Mouse (Mus musculus): ENCODE data around the gene Kcnd3. TPM values are rescaled to one million over a fixed set of nuclear protein-coding genes. Genes with fewer than 3 reads are reported as not detected.

The Kcnd3 gene
- polyA plus RNA-seq, 1 experiment from 2014 or later = 0.62 TPM

DNA sequence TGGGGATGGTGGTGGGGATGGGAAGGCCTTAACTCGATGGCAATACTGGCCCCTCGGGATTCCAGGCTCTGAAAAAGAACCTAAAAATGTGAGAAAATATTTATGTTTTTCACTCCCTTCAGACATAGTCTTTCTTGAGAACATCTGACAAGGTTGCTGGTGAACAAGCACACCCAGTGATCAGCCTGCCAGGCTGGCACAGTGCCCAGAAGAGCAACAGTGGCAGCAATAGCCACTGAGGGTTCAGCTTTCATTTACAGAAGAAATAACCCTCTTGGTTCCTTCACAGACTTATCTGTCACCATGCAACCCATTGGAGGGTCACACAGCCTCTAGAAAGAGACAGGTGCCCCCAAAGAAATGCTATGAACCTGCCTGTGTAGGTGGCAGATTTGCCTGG lies 39.9 kb upstream of the Kcnd3 start:
- Histone ChIP-seq H3K36me3 (ENCODE audit: control insufficient read depth, insufficient read depth) (no peaks in the 10 kb centered on the region), H3K27ac (ENCODE audit: low read length) (no peak overlapping the region), H3K9ac (ENCODE audit: low read length) (no peak overlapping the region), H3K27me3 (ENCODE audit: control insufficient read depth, insufficient read depth, low read length) (no peaks in the 10 kb centered on the region), H3K4me1 (ENCODE audit: control insufficient read depth, insufficient read depth, low read length) (no peaks in the 10 kb centered on the region), H3K9me3 (replicated peaks; ENCODE audit: control insufficient read depth, low read length) (no peaks in the 10 kb centered on the region), H3K4me2 (ENCODE audit: low read depth, low read length) (no peak overlapping the region), H3K4me3 (ENCODE audit: low read length) (no peak overlapping the region)
- WGBS = 74% methylated on average over 2 of the region's 2 CpGs
- ATAC-seq (replicated peaks; ENCODE audit: extremely low read depth, insufficient read depth, low FRiP score) = no peak

- Histone ChIP-seq H3K36me3 (ENCODE audit: control insufficient read depth, insufficient read depth) (no peaks in the 10 kb centered on the region), H3K27me3 (ENCODE audit: control insufficient read depth, insufficient read depth, low read length) (no peaks in the 10 kb centered on the region), H3K4me3 (ENCODE audit: low read length) (no peak overlapping the region), H3K4me2 (ENCODE audit: low read depth, low read length) (no peak overlapping the region), H3K9me3 (replicated peaks; ENCODE audit: control insufficient read depth, low read length) (no peaks in the 10 kb centered on the region), H3K4me1 (ENCODE audit: control insufficient read depth, insufficient read depth, low read length) (no peaks in the 10 kb centered on the region), H3K27ac (ENCODE audit: low read length) (no peak overlapping the region), H3K9ac (ENCODE audit: low read length) (no peak overlapping the region)
- no peak for ATAC-seq (replicated peaks; ENCODE audit: extremely low read depth, insufficient read depth, low FRiP score)
Observed at GRCm38 (mm10) chr3:105412681-105413080, 39.4 kb upstream of the Kcnd3 start.

DNA sequence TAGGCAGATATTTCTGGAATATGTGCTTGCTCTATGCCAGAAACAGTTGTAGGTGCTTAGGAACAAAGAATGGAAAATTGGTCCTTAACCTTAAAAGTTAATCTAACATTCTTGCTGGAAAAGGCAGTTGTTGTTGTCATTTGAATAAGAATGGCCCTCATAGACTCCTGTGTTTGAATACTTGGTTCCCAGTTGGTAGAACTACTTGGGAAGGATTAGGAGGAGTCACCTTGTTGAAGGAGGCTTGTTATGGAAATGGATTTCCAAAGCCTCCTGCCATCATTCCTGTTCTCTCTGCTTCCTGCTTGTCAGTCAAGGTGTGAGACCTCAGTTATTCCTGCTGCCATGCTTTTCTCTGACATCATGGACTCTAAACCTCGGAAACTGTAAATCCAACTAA lies 33.7 kb upstream of the Kcnd3 start:
- H3K9ac ChIP-seq (ENCODE audit: low read length) = no peak overlapping the region
- no peak overlapping the region for H3K4me2 ChIP-seq (ENCODE audit: low read depth, low read length)
- no peak overlapping the region for H3K4me3 ChIP-seq (ENCODE audit: low read length)
- no peaks in the 10 kb centered on the region for H3K4me1 ChIP-seq (ENCODE audit: control insufficient read depth, insufficient read depth, low read length)
- no peaks in the 10 kb centered on the region for H3K36me3 ChIP-seq (ENCODE audit: control insufficient read depth, insufficient read depth)
- 86% methylated on average over 1 of the region's 1 CpGs for WGBS
- H3K27ac ChIP-seq (ENCODE audit: low read length) = no peak overlapping the region
- ATAC-seq (replicated peaks; ENCODE audit: extremely low read depth, insufficient read depth, low FRiP score) = no peak
- H3K27me3 ChIP-seq (ENCODE audit: control insufficient read depth, insufficient read depth, low read length) = no peaks in the 10 kb centered on the region
- peaks cover 12% of the 10 kb centered on the region for H3K9me3 ChIP-seq (replicated peaks; ENCODE audit: control insufficient read depth, low read length)

DNA sequence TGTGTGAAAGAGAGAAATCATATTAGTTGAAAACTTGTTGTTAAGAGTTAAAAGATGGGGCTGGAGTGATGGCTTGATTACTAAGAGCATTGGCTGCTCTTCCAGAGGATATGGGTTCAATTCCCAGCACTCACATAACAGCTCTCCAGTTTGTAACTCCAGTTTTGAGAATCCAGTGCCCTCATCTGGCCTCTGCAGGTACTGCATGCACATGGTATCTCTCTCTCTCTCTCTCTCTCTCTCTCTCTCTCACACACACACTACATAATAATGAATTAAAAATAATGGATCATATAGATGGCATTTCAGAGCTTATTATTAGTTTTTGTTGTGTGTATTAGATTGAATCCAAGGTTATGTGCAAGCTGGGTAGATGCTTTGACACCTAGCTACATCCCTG lies 29.7 kb upstream of the Kcnd3 start:
- Histone ChIP-seq H3K4me3 (ENCODE audit: low read length) (no peak overlapping the region), H3K9ac (ENCODE audit: low read length) (no peak overlapping the region), H3K27ac (ENCODE audit: low read length) (no peak overlapping the region), H3K4me1 (ENCODE audit: control insufficient read depth, insufficient read depth, low read length) (0 out of 2 replicates have a peak, but pooled peaks cover 2% of the 10 kb centered on the region), H3K9me3 (replicated peaks; ENCODE audit: control insufficient read depth, low read length) (peaks cover 12% of the 10 kb centered on the region), H3K36me3 (ENCODE audit: control insufficient read depth, insufficient read depth) (no peaks in the 10 kb centered on the region), H3K27me3 (ENCODE audit: control insufficient read depth, insufficient read depth, low read length) (no peaks in the 10 kb centered on the region), H3K4me2 (ENCODE audit: low read depth, low read length) (no peak overlapping the region)
- ATAC-seq (replicated peaks; ENCODE audit: extremely low read depth, insufficient read depth, low FRiP score) = no peak

DNA sequence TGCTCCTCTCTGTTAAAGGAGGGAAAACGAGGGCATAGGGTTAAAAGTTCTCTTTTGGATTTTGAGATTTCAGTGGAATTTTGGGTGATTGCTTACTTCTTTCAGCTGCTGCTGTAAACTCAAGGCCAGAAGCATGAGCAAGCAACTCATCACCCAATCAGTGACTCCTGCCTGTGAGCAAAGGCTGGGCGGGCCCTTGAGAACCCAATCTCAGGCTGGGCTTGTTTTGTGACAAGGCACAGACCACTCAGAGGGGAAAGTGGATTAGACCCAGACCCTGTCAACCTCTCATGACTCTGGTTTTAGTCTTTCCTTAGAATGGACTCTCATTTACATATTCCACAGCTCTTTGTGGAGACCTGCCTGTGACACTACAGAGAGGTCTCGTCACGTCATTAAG lies 28.7 kb upstream of the Kcnd3 start:
- no peak for ATAC-seq (replicated peaks; ENCODE audit: extremely low read depth, insufficient read depth, low FRiP score)
- H3K27me3 ChIP-seq (ENCODE audit: control insufficient read depth, insufficient read depth, low read length) = no peaks in the 10 kb centered on the region
- no peak overlapping the region for H3K9ac ChIP-seq (ENCODE audit: low read length)
- H3K4me1 ChIP-seq (ENCODE audit: control insufficient read depth, insufficient read depth, low read length) = 0 out of 2 replicates have a peak, but pooled peaks cover 2% of the 10 kb centered on the region
- WGBS = 41% methylated on average over 4 of the region's 4 CpGs
- H3K27ac ChIP-seq (ENCODE audit: low read length) = no peak overlapping the region
- H3K9me3 ChIP-seq (replicated peaks; ENCODE audit: control insufficient read depth, low read length) = peaks cover 12% of the 10 kb centered on the region
- H3K4me2 ChIP-seq (ENCODE audit: low read depth, low read length) = no peak overlapping the region
- no peak overlapping the region for H3K4me3 ChIP-seq (ENCODE audit: low read length)
- H3K36me3 ChIP-seq (ENCODE audit: control insufficient read depth, insufficient read depth) = no peaks in the 10 kb centered on the region

DNA sequence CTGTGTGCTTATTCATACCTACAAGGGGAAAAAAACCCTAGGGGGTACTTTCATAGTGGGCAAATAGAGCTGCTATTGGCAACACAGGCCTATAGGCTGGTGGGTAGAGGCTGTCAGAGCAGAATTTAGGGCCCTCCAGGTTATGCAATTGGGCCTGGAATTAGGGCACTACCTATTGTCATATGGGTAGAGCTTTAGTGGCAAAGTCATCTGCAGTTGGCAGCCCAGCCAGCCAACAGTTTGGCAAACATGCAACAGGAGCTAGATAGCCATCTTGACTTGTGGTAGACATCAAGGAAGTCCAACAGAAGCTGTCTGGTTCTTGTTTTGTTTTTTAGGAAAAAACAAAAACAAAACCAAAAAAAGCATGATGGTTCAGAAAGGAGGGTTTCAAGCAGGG lies 23.5 kb upstream of the Kcnd3 start:
- Histone ChIP-seq H3K9me3 (replicated peaks; ENCODE audit: control insufficient read depth, low read length) (no peaks in the 10 kb centered on the region), H3K27me3 (ENCODE audit: control insufficient read depth, insufficient read depth, low read length) (no peaks in the 10 kb centered on the region), H3K4me2 (ENCODE audit: low read depth, low read length) (no peak overlapping the region), H3K36me3 (ENCODE audit: control insufficient read depth, insufficient read depth) (no peaks in the 10 kb centered on the region), H3K4me1 (ENCODE audit: control insufficient read depth, insufficient read depth, low read length) (0 out of 2 replicates have a peak, but pooled peaks cover 2% of the 10 kb centered on the region), H3K27ac (ENCODE audit: low read length) (no peak overlapping the region), H3K4me3 (ENCODE audit: low read length) (no peak overlapping the region), H3K9ac (ENCODE audit: low read length) (no peak overlapping the region)
- no peak for ATAC-seq (replicated peaks; ENCODE audit: extremely low read depth, insufficient read depth, low FRiP score)

DNA sequence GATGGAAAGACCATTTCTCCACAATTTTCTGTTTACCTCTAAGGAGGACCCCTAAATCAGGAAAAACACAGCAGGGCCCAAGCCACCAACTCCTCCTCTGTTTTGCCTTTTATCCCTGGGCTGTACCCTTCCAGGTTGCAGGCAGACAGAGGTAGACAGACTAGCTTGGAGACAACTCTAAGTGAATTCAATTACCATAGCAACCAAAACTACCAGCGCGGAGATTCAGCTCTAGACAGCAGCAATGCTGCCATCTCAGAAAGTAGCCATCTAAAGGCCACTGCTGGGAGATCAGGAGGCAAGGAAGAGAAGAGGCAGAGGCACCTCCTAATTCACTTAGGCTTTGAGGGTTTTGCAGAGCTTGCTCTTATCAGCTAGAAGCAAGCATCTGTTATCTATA lies 15.7 kb upstream of the Kcnd3 start:
- no peaks in the 10 kb centered on the region for H3K36me3 ChIP-seq (ENCODE audit: control insufficient read depth, insufficient read depth)
- H3K4me1 ChIP-seq (ENCODE audit: control insufficient read depth, insufficient read depth, low read length) = no peaks in the 10 kb centered on the region
- no peak overlapping the region for H3K4me2 ChIP-seq (ENCODE audit: low read depth, low read length)
- no peaks in the 10 kb centered on the region for H3K9me3 ChIP-seq (replicated peaks; ENCODE audit: control insufficient read depth, low read length)
- H3K9ac ChIP-seq (ENCODE audit: low read length) = no peak overlapping the region
- 52% methylated on average over 2 of the region's 2 CpGs for WGBS
- no peak for ATAC-seq (replicated peaks; ENCODE audit: extremely low read depth, insufficient read depth, low FRiP score)
- no peak overlapping the region for H3K27ac ChIP-seq (ENCODE audit: low read length)
- no peaks in the 10 kb centered on the region for H3K27me3 ChIP-seq (ENCODE audit: control insufficient read depth, insufficient read depth, low read length)
- H3K4me3 ChIP-seq (ENCODE audit: low read length) = no peak overlapping the region

GRCm38 (mm10) chr3:105436971-105437370 lies 15.2 kb upstream of the Kcnd3 start:
- ATAC-seq (replicated peaks; ENCODE audit: extremely low read depth, insufficient read depth, low FRiP score) = no peak
- no peak overlapping the region for H3K4me2 ChIP-seq (ENCODE audit: low read depth, low read length)
- WGBS = 79% methylated on average over 11 of the region's 11 CpGs

GRCm38 (mm10) chr3:105440873-105441495 lies 11.1 kb upstream of the Kcnd3 start:
- H3K4me2 ChIP-seq (ENCODE audit: low read depth, low read length) = no peak overlapping the region
- no peak overlapping the region for H3K4me3 ChIP-seq (ENCODE audit: low read length)
- H3K9ac ChIP-seq (ENCODE audit: low read length) = no peak overlapping the region
- no peaks in the 10 kb centered on the region for H3K36me3 ChIP-seq (ENCODE audit: control insufficient read depth, insufficient read depth)
- no peaks in the 10 kb centered on the region for H3K4me1 ChIP-seq (ENCODE audit: control insufficient read depth, insufficient read depth, low read length)
- H3K27ac ChIP-seq (ENCODE audit: low read length) = no peak overlapping the region
- ATAC-seq (replicated peaks; ENCODE audit: extremely low read depth, insufficient read depth, low FRiP score) = no peak
- H3K9me3 ChIP-seq (replicated peaks; ENCODE audit: control insufficient read depth, low read length) = no peaks in the 10 kb centered on the region
- 51% methylated on average over 4 of the region's 4 CpGs for WGBS
- no peaks in the 10 kb centered on the region for H3K27me3 ChIP-seq (ENCODE audit: control insufficient read depth, insufficient read depth, low read length)

More at GRCm38 (mm10) chr3:105436971-105437370, 15.2 kb upstream of the Kcnd3 start:
- no peaks in the 10 kb centered on the region for H3K36me3 ChIP-seq (ENCODE audit: control insufficient read depth, insufficient read depth)
- no peaks in the 10 kb centered on the region for H3K9me3 ChIP-seq (replicated peaks; ENCODE audit: control insufficient read depth, low read length)
- H3K4me3 ChIP-seq (ENCODE audit: low read length) = no peak overlapping the region
- H3K9ac ChIP-seq (ENCODE audit: low read length) = no peak overlapping the region
- H3K27ac ChIP-seq (ENCODE audit: low read length) = no peak overlapping the region
- no peaks in the 10 kb centered on the region for H3K4me1 ChIP-seq (ENCODE audit: control insufficient read depth, insufficient read depth, low read length)
- no peaks in the 10 kb centered on the region for H3K27me3 ChIP-seq (ENCODE audit: control insufficient read depth, insufficient read depth, low read length)

All from heart, embryonic 16.5 days (tissue).